Mouse (Mus musculus) gastrocnemius, adult 2 months (tissue): ENCODE data around the gene Zfp94. TPM values are rescaled to one million over a fixed set of nuclear protein-coding genes. Genes with fewer than 3 reads are reported as not detected.

Source experiments
- DNase-seq: peaks from one replicate; pipeline ENCODE4 v3.0.0; 2022
- H3K27ac ChIP-seq: fragments of 200-600 bp; 2 replicates; pipeline ENCODE4 v1.8.1; 2022; ENCODE audit warnings: mild to moderate bottlenecking
- H3K4me3 ChIP-seq: fragments of 200-600 bp; 2 replicates; pipeline ENCODE4 v1.8.1; 2022; ENCODE audit warnings: mild to moderate bottlenecking, moderate library complexity
- CTCF ChIP-seq: fragments of 200-600 bp; IDR thresholded peaks from 2 replicates; pipeline ENCODE4 v1.8.1; 2022; ENCODE audit warnings: antibody characterized with exemption, mild to moderate bottlenecking, moderate library complexity
- intact Hi-C: fragments of 180-260 bp; cut with DNase I; formaldehyde crosslinking; loops from one replicate; pipeline ENCODE4 v1.15.1; 2025
- total RNA-seq, 2 experiments: library from RNA; stranded (reverse); gene quantifications; 2 replicates each; pipeline ENCODE4 v1.2.3; 2021

Zfp94 gene
- total RNA-seq, 2 experiments from 2014 or later, result 2.4 to 2.5 TPM

- peak; percentile 72 for TF ChIP-seq CTCF
- DNase-seq, result peak; percentile 68
- intact Hi-C loops, result no loop called here
- H3K27ac ChIP-seq, result no peak overlapping the region
- no peak overlapping the region for H3K4me3 ChIP-seq
Observed at GRCm38 (mm10) chr7:24335699-24336309, 19.3 kb upstream of the Zfp94 start.

GRCm38 (mm10) chr7:24333304-24333986 lies 17.0 kb upstream of the Zfp94 start, which contains the start of gene Tescl:
Gene Tescl, minus strand, starts transcription at chr7:24333936.
- no peak for TF ChIP-seq CTCF
- no peak for DNase-seq
- intact Hi-C loops, result no loop called here
- peak within 1 kb of the TSS; percentile 54 for H3K4me3 ChIP-seq
- H3K27ac ChIP-seq, result no peak within 1 kb of the TSS

- DNase-seq, result no peak
- TF ChIP-seq CTCF, result no peak
- Histone ChIP-seq H3K4me3 (no peak overlapping the region), H3K27ac (no peak overlapping the region)
- intact Hi-C loops, result no loop called here
Observed at GRCm38 (mm10) chr7:24327281-24327975, 11.0 kb upstream of the Zfp94 start.

GRCm38 (mm10) chr7:24326273-24327135 lies 10.0 kb upstream of the Zfp94 start:
- intact Hi-C loops, result no loop called here
- Histone ChIP-seq H3K4me3 (no peak overlapping the region), H3K27ac (no peak overlapping the region)
- TF ChIP-seq CTCF, result no peak
- no peak for DNase-seq

GRCm38 (mm10) chr7:24325675-24326128 lies 9.2 kb upstream of the Zfp94 start:
- DNase-seq, result no peak
- no peak overlapping the region for H3K4me3 ChIP-seq
- no peak overlapping the region for H3K27ac ChIP-seq
- TF ChIP-seq CTCF, result no peak
- intact Hi-C loops, result no loop called here

GRCm38 (mm10) chr7:24325197-24325596 lies 8.7 kb upstream of the Zfp94 start:
- no peak for TF ChIP-seq CTCF
- no peak for DNase-seq
- Histone ChIP-seq H3K4me3 (no peak overlapping the region), H3K27ac (no peak overlapping the region)
- intact Hi-C loops, result no loop called here

GRCm38 (mm10) chr7:24322593-24322992 lies 6.1 kb upstream of the Zfp94 start:
- no peak overlapping the region for H3K4me3 ChIP-seq
- TF ChIP-seq CTCF, result no peak
- intact Hi-C loops, result no loop called here
- no peak for DNase-seq
- H3K27ac ChIP-seq, result no peak overlapping the region

GRCm38 (mm10) chr7:24318942-24319341 lies 2.5 kb upstream of the Zfp94 start:
- intact Hi-C loops, result loop anchor here (5.0 kb wide), 1 partner anchor 207 kb away; the partner anchor contains the start of gene Zfp112
- Histone ChIP-seq H3K27ac (no peak overlapping the region), H3K4me3 (no peak overlapping the region)
- no peak for DNase-seq
- no peak for TF ChIP-seq CTCF

- intact Hi-C loops, result loop anchor here (1.0 to 5.0 kb wide), 2 partner anchors 61 to 204 kb away; partner anchors contain the start of gene Zfp112
- Histone ChIP-seq H3K27ac (peak overlapping the region; percentile 89), H3K4me3 (peak overlapping the region; percentile 87)
- no peak for DNase-seq
- TF ChIP-seq CTCF, result no peak
Observed at GRCm38 (mm10) chr7:24315726-24316566, 520 bp downstream of the Zfp94 start.

- DNase-seq, result peak; percentile 43
- peak within 1 kb of the TSS; percentile 70 for H3K27ac ChIP-seq
- H3K4me3 ChIP-seq, result peak within 1 kb of the TSS; percentile 95
- TF ChIP-seq CTCF, result no peak
- intact Hi-C loops, result no loop called here
Observed at GRCm38 (mm10) chr7:24300771-24301282, 15.6 kb downstream of the Zfp94 start, which contains the start of gene Zfp61. Gene Zfp61, minus strand, starts transcription at chr7:24301232.

GRCm38 (mm10) chr7:24299823-24300481 lies 16.5 kb downstream of the Zfp94 start:
- Histone ChIP-seq H3K27ac (peak overlapping the region; percentile 86; the same call in 1 of the 2 replicates), H3K4me3 (peak overlapping the region; percentile 95)
- no peak for DNase-seq
- intact Hi-C loops, result no loop called here
- no peak for TF ChIP-seq CTCF
